Mouse (Mus musculus) heart, postnatal 0 days (tissue): ENCODE measurements around the gene Klhdc8a. TPM values are rescaled to one million over a fixed set of nuclear protein-coding genes. Genes with fewer than 3 reads are reported as not detected.

Experiments used
- ATAC-seq: fragments of 200-750 bp; cut with Nextera tagmentation; 2 replicates; pipeline ENCODE4 v1.8.0; 2017; ENCODE audit warnings: low read depth, moderate number of reproducible peaks, moderate library complexity; ENCODE audit not compliant: insufficient read depth
- DNase-seq: peaks from one replicate; pipeline ENCODE4 v3.0.0-alpha.2; 2016; ENCODE audit warnings: low spot score
- H3K27ac ChIP-seq: fragments of 300-500 bp; sonication (generic); 2 replicates; pipeline ENCODE4 v1.5.1; 2014; ENCODE audit warnings: low read depth, mild to moderate bottlenecking
- H3K27me3 ChIP-seq: fragments of 300-500 bp; sonication (generic); 2 replicates; pipeline ENCODE4 v1.6.1; 2014; ENCODE audit warnings: low read length, mixed read lengths; ENCODE audit not compliant: control insufficient read depth, insufficient read depth
- H3K36me3 ChIP-seq: fragments of 300-500 bp; sonication (generic); replicated peaks from 2 replicates; pipeline ENCODE4 v1.6.1; 2014; ENCODE audit warnings: low read length, mixed read lengths; ENCODE audit not compliant: control insufficient read depth, insufficient read depth
- H3K4me1 ChIP-seq: fragments of 300-500 bp; sonication (generic); 2 replicates; pipeline ENCODE4 v1.6.1; 2014; ENCODE audit warnings: antibody characterized with exemption; ENCODE audit not compliant: control insufficient read depth, insufficient read depth
- H3K4me2 ChIP-seq: fragments of 300-500 bp; sonication (generic); 2 replicates; pipeline ENCODE4 v1.6.1; 2014; ENCODE audit warnings: low read depth, mild to moderate bottlenecking, low read length, moderate library complexity
- H3K4me3 ChIP-seq: fragments of 300-500 bp; sonication (generic); 2 replicates; pipeline ENCODE4 v1.5.1; 2014; ENCODE audit warnings: low read depth, low read length
- H3K9ac ChIP-seq: fragments of 300-500 bp; sonication (generic); replicated peaks from 2 replicates; pipeline ENCODE4 v1.6.1; 2014; ENCODE audit warnings: low read depth, low read length, mixed read lengths
- H3K9me3 ChIP-seq: fragments of 300-500 bp; sonication (generic); replicated peaks from 2 replicates; pipeline ENCODE4 v1.6.1; 2016; ENCODE audit warnings: low read length; ENCODE audit not compliant: control insufficient read depth
- CTCF ChIP-seq: IDR thresholded peaks from 2 replicates; pipeline ENCODE4 v1.5.1; 2016; ENCODE audit warnings: antibody characterized with exemption, control low read depth, low read depth
- EP300 ChIP-seq: IDR thresholded peaks from 2 replicates; pipeline ENCODE4 v1.6.1; 2016; ENCODE audit warnings: antibody characterized with exemption, low read depth
- WGBS: fragments of 180-500 bp; shearing (Covaris S2); extraction: QIAGEN DNeasy Blood & Tissue Kit; methylation state at CpG from one replicate; pipeline ENCODE4 v1.1.7; 2014; 5-methylcytosine and 5-hydroxymethylcytosine counted together
- polyA plus RNA-seq: library from polyadenylated mRNA; unstranded; fragments of >200 nt; fragmentation: Nextera tagmentation; extraction: Ambion mirVana; gene quantifications from 2 replicates; pipeline ENCODE4 v1.2.1, GENCODE M21; 2015
- total RNA-seq: library from RNA; depleted of rRNA; stranded (reverse); fragments of >200 nt; gene quantifications from 2 replicates; pipeline ENCODE4 v1.2.3, GENCODE M21; 2014; ENCODE audit warnings: low replicate concordance; rRNA removed

Gene Klhdc8a
- total RNA-seq (0.12 and 2.3 TPM in 2 replicates), polyA plus RNA-seq (0.68 and 0.95 TPM in 2 replicates)

GRCm38 (mm10) chr1:132298425-132298800 is at the start of gene Klhdc8a:
TSS of gene Klhdc8a (plus strand) at chr1:132298626.
- H3K9ac ChIP-seq: peak within 1 kb of the TSS; percentile 37
- peaks cover 16% of the 10 kb centered on the region for H3K4me1 ChIP-seq
- no peak for TF ChIP-seq EP300
- no peak for TF ChIP-seq CTCF
- 2% methylated on average over 28 of the region's 28 CpGs for WGBS
- H3K4me2 ChIP-seq: peak within 1 kb of the TSS; percentile 93
- H3K9me3 ChIP-seq: no peaks in the 10 kb centered on the region
- H3K27ac ChIP-seq: no peak within 1 kb of the TSS
- peaks cover 30% of the 10 kb centered on the region for H3K27me3 ChIP-seq
- no peak for DNase-seq
- H3K4me3 ChIP-seq: peak within 1 kb of the TSS; percentile 60
- H3K36me3 ChIP-seq: no peaks in the 10 kb centered on the region
- ATAC-seq: peak; percentile 47

- H3K4me1 ChIP-seq: no peaks in the 10 kb centered on the region
- WGBS: 79% methylated on average over 6 of the region's 6 CpGs
- no peak for ATAC-seq
Observed at GRCm38 (mm10) chr1:132254467-132254866, 44.0 kb upstream of the Klhdc8a start.

GRCm38 (mm10) chr1:132260331-132260730 is 38.1 kb upstream of the Klhdc8a start:
- H3K27ac ChIP-seq: no peak overlapping the region
- DNase-seq (no peak), ATAC-seq (no peak)
- 82% methylated on average over 1 of the region's 1 CpGs for WGBS
- H3K4me2 ChIP-seq: no peak overlapping the region
- no peak for TF ChIP-seq CTCF
- no peak for TF ChIP-seq EP300
- H3K9ac ChIP-seq: no peak overlapping the region
- no peaks in the 10 kb centered on the region for H3K4me1 ChIP-seq
- H3K27me3 ChIP-seq: no peaks in the 10 kb centered on the region
- H3K36me3 ChIP-seq: no peaks in the 10 kb centered on the region
- H3K4me3 ChIP-seq: no peak overlapping the region
- H3K9me3 ChIP-seq: no peaks in the 10 kb centered on the region

More at GRCm38 (mm10) chr1:132254467-132254866, 44.0 kb upstream of the Klhdc8a start:
- Histone ChIP-seq H3K9me3 (no peaks in the 10 kb centered on the region), H3K4me2 (no peak overlapping the region), H3K36me3 (no peaks in the 10 kb centered on the region), H3K9ac (no peak overlapping the region), H3K27me3 (no peaks in the 10 kb centered on the region), H3K4me3 (no peak overlapping the region), H3K27ac (no peak overlapping the region)
- no peak for TF ChIP-seq EP300
- no peak for TF ChIP-seq CTCF
- DNase-seq: no peak

- H3K4me1 ChIP-seq: no peaks in the 10 kb centered on the region
- H3K9me3 ChIP-seq: no peaks in the 10 kb centered on the region
- TF ChIP-seq CTCF: peak; percentile 28
- no peak for TF ChIP-seq EP300
- no peak for ATAC-seq
- WGBS: 65% methylated on average over 5 of the region's 5 CpGs
- H3K4me2 ChIP-seq: no peak overlapping the region
- H3K9ac ChIP-seq: no peak overlapping the region
- DNase-seq: no peak
- no peaks in the 10 kb centered on the region for H3K36me3 ChIP-seq
- no peak overlapping the region for H3K27ac ChIP-seq
- H3K4me3 ChIP-seq: no peak overlapping the region
- H3K27me3 ChIP-seq: no peaks in the 10 kb centered on the region
Observed at GRCm38 (mm10) chr1:132261058-132261457, 37.4 kb upstream of the Klhdc8a start.

GRCm38 (mm10) chr1:132263618-132264017 is 34.8 kb upstream of the Klhdc8a start:
- Histone ChIP-seq H3K4me1 (0 out of 2 replicates have a peak, but pooled peaks cover 6% of the 10 kb centered on the region), H3K36me3 (no peaks in the 10 kb centered on the region), H3K9ac (no peak overlapping the region), H3K4me2 (no peak overlapping the region), H3K27me3 (no peaks in the 10 kb centered on the region), H3K4me3 (no peak overlapping the region), H3K9me3 (no peaks in the 10 kb centered on the region), H3K27ac (no peak overlapping the region)
- no peak for TF ChIP-seq CTCF
- no peak for TF ChIP-seq EP300
- DNase-seq: no peak
- 85% methylated on average over 4 of the region's 4 CpGs for WGBS
- no peak for ATAC-seq

GRCm38 (mm10) chr1:132264577-132264976 is 33.8 kb upstream of the Klhdc8a start:
- Histone ChIP-seq H3K36me3 (no peaks in the 10 kb centered on the region), H3K9me3 (no peaks in the 10 kb centered on the region), H3K9ac (no peak overlapping the region), H3K4me2 (no peak overlapping the region), H3K4me1 (0 out of 2 replicates have a peak, but pooled peaks cover 6% of the 10 kb centered on the region), H3K27me3 (no peaks in the 10 kb centered on the region), H3K4me3 (no peak overlapping the region), H3K27ac (no peak overlapping the region)
- TF ChIP-seq EP300 (no peak), CTCF (no peak)
- no peak for ATAC-seq
- DNase-seq: no peak
- WGBS: 54% methylated on average over 7 of the region's 7 CpGs
